Mouse (Mus musculus) heart, postnatal 0 days (tissue): ENCODE measurements around the gene Slc35b4.

Source experiments
- CTCF ChIP-seq: IDR thresholded peaks from 2 replicates; pipeline ENCODE4 v1.5.1; 2016; ENCODE audit warnings: antibody characterized with exemption, control low read depth, low read depth
- EP300 ChIP-seq: IDR thresholded peaks from 2 replicates; pipeline ENCODE4 v1.6.1; 2016; ENCODE audit warnings: antibody characterized with exemption, low read depth

- TF ChIP-seq CTCF (no peak), EP300 (no peak)
Measured at GRCm38 (mm10) chr6:34176864-34177247, at the start of gene Slc35b4.
